Mouse (Mus musculus): ENCODE data around the gene Dnaic2. TPM values are rescaled to one million over a fixed set of nuclear protein-coding genes. Genes with fewer than 3 reads are reported as not detected.

Gene Dnaic2
- polyA plus RNA-seq, 1 experiment from 2014 or later, result 0.35 TPM

- ATAC-seq (ENCODE audit: insufficient number of reproducible peaks, insufficient read depth, low FRiP score, low read depth), result no peak
- no peaks in the 10 kb centered on the region for H3K27me3 ChIP-seq (ENCODE audit: control insufficient read depth, insufficient read depth, low read length)
- no peak overlapping the region for H3K9ac ChIP-seq (ENCODE audit: low read length)
- H3K4me2 ChIP-seq (ENCODE audit: low read length), result no peak overlapping the region
- no peaks in the 10 kb centered on the region for H3K9me3 ChIP-seq (ENCODE audit: control insufficient read depth, low read length)
- H3K4me1 ChIP-seq (ENCODE audit: control insufficient read depth in 2 of 2, insufficient read depth in 2 of 2, low read length in 2 of 2), result no peaks in the 10 kb centered on the region
- H3K36me3 ChIP-seq (ENCODE audit: control insufficient read depth, insufficient read depth, low read length), result no peaks in the 10 kb centered on the region
- no peak overlapping the region for H3K27ac ChIP-seq (replicated peaks in 1 of 2; ENCODE audit: control insufficient read depth in 1 of 2, insufficient read depth in 1 of 2, low read depth in 2 of 2, low read length in 2 of 2)
- no peak overlapping the region for H3K4me3 ChIP-seq (ENCODE audit: control insufficient read depth in 1 of 2, insufficient read depth in 1 of 2, low read depth in 1 of 2, low read length in 2 of 2)
- WGBS, result 38% methylated on average over 6 of the region's 6 CpGs
These were observed 35.6 kb upstream of the Dnaic2 start for GRCm38 (mm10) chr11:114691454-114692182.

GRCm38 (mm10) chr11:114692601-114693000 is 34.6 kb upstream of the Dnaic2 start:
- Histone ChIP-seq H3K9me3 (ENCODE audit: control insufficient read depth, low read length) (no peaks in the 10 kb centered on the region), H3K27me3 (ENCODE audit: control insufficient read depth, insufficient read depth, low read length) (no peaks in the 10 kb centered on the region), H3K4me2 (ENCODE audit: low read length) (no peak overlapping the region), H3K27ac (replicated peaks in 1 of 2; ENCODE audit: control insufficient read depth in 1 of 2, insufficient read depth in 1 of 2, low read depth in 2 of 2, low read length in 2 of 2) (no peak overlapping the region), H3K36me3 (ENCODE audit: control insufficient read depth, insufficient read depth, low read length) (no peaks in the 10 kb centered on the region), H3K9ac (ENCODE audit: low read length) (no peak overlapping the region), H3K4me1 (ENCODE audit: control insufficient read depth in 2 of 2, insufficient read depth in 2 of 2, low read length in 2 of 2) (no peaks in the 10 kb centered on the region), H3K4me3 (ENCODE audit: control insufficient read depth in 1 of 2, insufficient read depth in 1 of 2, low read depth in 1 of 2, low read length in 2 of 2) (no peak overlapping the region)
- no peak for ATAC-seq (ENCODE audit: insufficient number of reproducible peaks, insufficient read depth, low FRiP score, low read depth)
- 58% methylated on average over 7 of the region's 7 CpGs for WGBS

DNA sequence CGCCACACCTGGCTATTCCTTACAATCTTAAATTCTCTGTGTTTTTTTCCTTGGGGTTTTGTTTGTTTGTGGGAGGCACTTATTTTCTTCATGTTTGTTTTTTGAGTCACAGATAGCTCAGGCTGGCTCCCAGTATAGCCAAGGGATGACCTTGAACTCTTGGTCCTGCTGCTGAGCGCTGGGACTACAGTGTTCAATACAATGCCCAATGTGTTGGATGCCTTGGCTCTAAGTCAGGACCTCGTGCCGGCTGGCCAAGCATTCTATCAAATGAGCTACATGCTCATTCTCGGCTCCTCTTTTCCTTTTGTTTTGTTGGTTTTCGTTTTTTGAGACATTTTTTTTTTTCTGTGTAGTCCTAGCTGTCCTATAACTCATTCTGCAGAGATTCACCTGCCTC is 33.8 kb upstream of the Dnaic2 start:
- H3K27me3 ChIP-seq (ENCODE audit: control insufficient read depth, insufficient read depth, low read length), result no peaks in the 10 kb centered on the region
- no peak overlapping the region for H3K4me3 ChIP-seq (ENCODE audit: control insufficient read depth in 1 of 2, insufficient read depth in 1 of 2, low read depth in 1 of 2, low read length in 2 of 2)
- H3K4me2 ChIP-seq (ENCODE audit: low read length), result no peak overlapping the region
- H3K9me3 ChIP-seq (ENCODE audit: control insufficient read depth, low read length), result no peaks in the 10 kb centered on the region
- H3K4me1 ChIP-seq (ENCODE audit: control insufficient read depth in 2 of 2, insufficient read depth in 2 of 2, low read length in 2 of 2), result no peaks in the 10 kb centered on the region
- ATAC-seq (ENCODE audit: insufficient number of reproducible peaks, insufficient read depth, low FRiP score, low read depth), result no peak
- H3K9ac ChIP-seq (ENCODE audit: low read length), result no peak overlapping the region
- no peaks in the 10 kb centered on the region for H3K36me3 ChIP-seq (ENCODE audit: control insufficient read depth, insufficient read depth, low read length)
- H3K27ac ChIP-seq (replicated peaks in 1 of 2; ENCODE audit: control insufficient read depth in 1 of 2, insufficient read depth in 1 of 2, low read depth in 2 of 2, low read length in 2 of 2), result no peak overlapping the region
- WGBS, result 78% methylated on average over 6 of the region's 6 CpGs

- Histone ChIP-seq H3K9ac (ENCODE audit: low read length) (no peak overlapping the region), H3K4me1 (ENCODE audit: control insufficient read depth in 2 of 2, insufficient read depth in 2 of 2, low read length in 2 of 2) (no peaks in the 10 kb centered on the region), H3K9me3 (ENCODE audit: control insufficient read depth, low read length) (no peaks in the 10 kb centered on the region), H3K27me3 (ENCODE audit: control insufficient read depth, insufficient read depth, low read length) (no peaks in the 10 kb centered on the region), H3K4me3 (ENCODE audit: control insufficient read depth in 1 of 2, insufficient read depth in 1 of 2, low read depth in 1 of 2, low read length in 2 of 2) (no peak overlapping the region), H3K4me2 (ENCODE audit: low read length) (no peak overlapping the region), H3K36me3 (ENCODE audit: control insufficient read depth, insufficient read depth, low read length) (no peaks in the 10 kb centered on the region), H3K27ac (replicated peaks in 1 of 2; ENCODE audit: control insufficient read depth in 1 of 2, insufficient read depth in 1 of 2, low read depth in 2 of 2, low read length in 2 of 2) (no peak overlapping the region)
- ATAC-seq (ENCODE audit: insufficient number of reproducible peaks, insufficient read depth, low FRiP score, low read depth), result no peak
- WGBS, result 64% methylated on average over 2 of the region's 2 CpGs
These were observed 32.8 kb upstream of the Dnaic2 start for GRCm38 (mm10) chr11:114694451-114694850.

DNA sequence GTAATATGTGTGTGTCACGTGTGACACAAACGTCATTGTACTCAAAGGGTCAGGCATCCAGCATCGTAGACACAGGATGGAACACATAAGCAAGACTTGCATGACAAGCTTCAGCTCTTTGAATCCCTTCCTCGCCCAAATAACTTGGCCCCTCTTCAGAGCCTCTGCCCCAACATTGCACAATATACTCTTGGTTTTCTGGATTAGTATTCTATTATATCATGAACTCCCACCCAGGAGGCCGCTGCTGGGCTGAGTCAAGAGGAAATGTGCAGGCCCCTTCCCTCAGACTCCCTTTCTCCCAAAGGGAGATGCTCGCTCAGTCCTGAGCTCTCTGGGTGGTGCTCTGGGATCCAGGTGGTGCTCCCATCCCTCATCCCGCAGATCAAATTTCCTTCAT is 28.7 kb upstream of the Dnaic2 start:
- H3K27ac ChIP-seq (replicated peaks in 1 of 2; ENCODE audit: control insufficient read depth in 1 of 2, insufficient read depth in 1 of 2, low read depth in 2 of 2, low read length in 2 of 2), result no peak overlapping the region
- ATAC-seq (ENCODE audit: insufficient number of reproducible peaks, insufficient read depth, low FRiP score, low read depth), result no peak
- 80% methylated on average over 7 of the region's 7 CpGs for WGBS
- no peaks in the 10 kb centered on the region for H3K4me1 ChIP-seq (ENCODE audit: control insufficient read depth in 2 of 2, insufficient read depth in 2 of 2, low read length in 2 of 2)
- H3K4me2 ChIP-seq (ENCODE audit: low read length), result no peak overlapping the region
- H3K4me3 ChIP-seq (ENCODE audit: control insufficient read depth in 1 of 2, insufficient read depth in 1 of 2, low read depth in 1 of 2, low read length in 2 of 2), result no peak overlapping the region
- H3K27me3 ChIP-seq (ENCODE audit: control insufficient read depth, insufficient read depth, low read length), result no peaks in the 10 kb centered on the region
- no peaks in the 10 kb centered on the region for H3K9me3 ChIP-seq (ENCODE audit: control insufficient read depth, low read length)
- no peak overlapping the region for H3K9ac ChIP-seq (ENCODE audit: low read length)
- no peaks in the 10 kb centered on the region for H3K36me3 ChIP-seq (ENCODE audit: control insufficient read depth, insufficient read depth, low read length)

GRCm38 (mm10) chr11:114699511-114699910 is 27.7 kb upstream of the Dnaic2 start:
- H3K4me2 ChIP-seq (ENCODE audit: low read length), result no peak overlapping the region
- no peak overlapping the region for H3K27ac ChIP-seq (replicated peaks in 1 of 2; ENCODE audit: control insufficient read depth in 1 of 2, insufficient read depth in 1 of 2, low read depth in 2 of 2, low read length in 2 of 2)
- H3K9me3 ChIP-seq (ENCODE audit: control insufficient read depth, low read length), result no peaks in the 10 kb centered on the region
- H3K9ac ChIP-seq (ENCODE audit: low read length), result no peak overlapping the region
- H3K4me1 ChIP-seq (ENCODE audit: control insufficient read depth in 2 of 2, insufficient read depth in 2 of 2, low read length in 2 of 2), result peaks cover 6 to 8% of the 10 kb centered on the region in 2 experiments
- no peaks in the 10 kb centered on the region for H3K36me3 ChIP-seq (ENCODE audit: control insufficient read depth, insufficient read depth, low read length)
- ATAC-seq (ENCODE audit: insufficient number of reproducible peaks, insufficient read depth, low FRiP score, low read depth), result no peak
- H3K4me3 ChIP-seq (ENCODE audit: control insufficient read depth in 1 of 2, insufficient read depth in 1 of 2, low read depth in 1 of 2, low read length in 2 of 2), result no peak overlapping the region
- H3K27me3 ChIP-seq (ENCODE audit: control insufficient read depth, insufficient read depth, low read length), result no peaks in the 10 kb centered on the region
- 71% methylated on average over 12 of the region's 12 CpGs for WGBS

GRCm38 (mm10) chr11:114702311-114702995 is 24.8 kb upstream of the Dnaic2 start:
- ATAC-seq (ENCODE audit: insufficient number of reproducible peaks, insufficient read depth, low FRiP score, low read depth), result no peak
- no peaks in the 10 kb centered on the region for H3K27me3 ChIP-seq (ENCODE audit: control insufficient read depth, insufficient read depth, low read length)
- H3K4me1 ChIP-seq (ENCODE audit: control insufficient read depth in 2 of 2, insufficient read depth in 2 of 2, low read length in 2 of 2), result peaks cover 8 to 9% of the 10 kb centered on the region in 2 experiments
- WGBS, result 84% methylated on average over 15 of the region's 15 CpGs
- no peaks in the 10 kb centered on the region for H3K36me3 ChIP-seq (ENCODE audit: control insufficient read depth, insufficient read depth, low read length)
- H3K4me2 ChIP-seq (ENCODE audit: low read length), result no peak overlapping the region
- no peak overlapping the region for H3K9ac ChIP-seq (ENCODE audit: low read length)
- no peak overlapping the region for H3K27ac ChIP-seq (replicated peaks in 1 of 2; ENCODE audit: control insufficient read depth in 1 of 2, insufficient read depth in 1 of 2, low read depth in 2 of 2, low read length in 2 of 2)
- H3K9me3 ChIP-seq (ENCODE audit: control insufficient read depth, low read length), result no peaks in the 10 kb centered on the region
- no peak overlapping the region for H3K4me3 ChIP-seq (ENCODE audit: control insufficient read depth in 1 of 2, insufficient read depth in 1 of 2, low read depth in 1 of 2, low read length in 2 of 2)
